24 mouse cellular contexts compared by ENCODE assay signal in genomic region chr4:125485416-125486239, GRCm38 (mm10). TPM values are rescaled to one million over a fixed set of nuclear protein-coding genes. Genes with fewer than 3 reads are reported as not detected.
DNase-seq lines count a peak whose midpoint lies in the region; ATAC-seq lines count a peak whose summit lies in the region.
"Had no signal": no experiment of that assay in that cellular context is flagged by ENCODE, and none has a peak within 500 bp of the region (broad histone marks: within the 10 kb centered on the region; RNA-seq: fewer than 3 reads in every experiment).

No protein-coding gene starts in this region.

- peaks cover 4% of the 10 kb centered on the region for H3K4me1 ChIP-seq in embryonic facial prominence, embryonic 11.5 days (ENCODE audit: control insufficient read depth, insufficient read depth, low read length)
- peaks cover 60% of the 10 kb centered on the region for H3K4me1 ChIP-seq in embryonic facial prominence, embryonic 10.5 days
- peaks cover 76% of the 10 kb centered on the region for H3K4me1 ChIP-seq in hindbrain, embryonic 10.5 days (replicated peaks)
- H3K4me1 ChIP-seq in hindbrain, embryonic 12.5 days, result peaks cover 69% of the 10 kb centered on the region
- peaks cover 54% of the 10 kb centered on the region for H3K4me1 ChIP-seq in neural tube, embryonic 12.5 days
- peaks cover 64% of the 10 kb centered on the region for H3K4me1 ChIP-seq in neural tube, embryonic 15.5 days
- H3K4me1 ChIP-seq in kidney, embryonic 16.5 days (ENCODE audit: insufficient read depth, low read length), result peaks cover 12% of the 10 kb centered on the region
- H3K4me1 ChIP-seq: liver, embryonic 13.5 days had no signal

- H3K27ac ChIP-seq in embryonic facial prominence, embryonic 11.5 days (replicated peaks; ENCODE audit: low read depth, low read length), result no peak overlapping the region
- no peak overlapping the region for H3K27ac ChIP-seq in embryonic facial prominence, embryonic 10.5 days (replicated peaks)
- H3K27ac ChIP-seq in hindbrain, embryonic 10.5 days, result peak overlapping the region; percentile 40; the same call in 1 of the 2 replicates
- no peak overlapping the region for H3K27ac ChIP-seq in hindbrain, embryonic 12.5 days
- H3K27ac ChIP-seq in neural tube, embryonic 12.5 days, result no peak overlapping the region
- H3K27ac ChIP-seq in neural tube, embryonic 15.5 days (replicated peaks), result no peak overlapping the region
- no peak overlapping the region for H3K27ac ChIP-seq in kidney, embryonic 16.5 days (ENCODE audit: low read length)
- H3K27ac ChIP-seq: intestine, embryonic 15.5 days; limb, embryonic 10.5 days; limb, embryonic 15.5 days; liver, embryonic 13.5 days; macrophage; stomach, embryonic 15.5 days had no signal

- H3K36me3 ChIP-seq in embryonic facial prominence, embryonic 11.5 days (replicated peaks; ENCODE audit: control insufficient read depth, insufficient read depth, low read depth, low read length), result no peaks in the 10 kb centered on the region
- H3K36me3 ChIP-seq in embryonic facial prominence, embryonic 10.5 days (replicated peaks), result no peaks in the 10 kb centered on the region
- H3K36me3 ChIP-seq in hindbrain, embryonic 10.5 days, result no peaks in the 10 kb centered on the region
- no peaks in the 10 kb centered on the region for H3K36me3 ChIP-seq in hindbrain, embryonic 12.5 days
- H3K36me3 ChIP-seq in neural tube, embryonic 12.5 days, result no peaks in the 10 kb centered on the region
- no peaks in the 10 kb centered on the region for H3K36me3 ChIP-seq in neural tube, embryonic 15.5 days
- H3K36me3 ChIP-seq in kidney, embryonic 16.5 days (ENCODE audit: insufficient read depth, low read length), result no peaks in the 10 kb centered on the region
- H3K36me3 ChIP-seq: G1E; hindbrain, embryonic 15.5 days; intestine, embryonic 15.5 days; limb, embryonic 10.5 days; limb, embryonic 15.5 days; liver, embryonic 13.5 days; stomach, embryonic 15.5 days had no signal

- peaks cover 69% of the 10 kb centered on the region for H3K27me3 ChIP-seq in embryonic facial prominence, embryonic 11.5 days (ENCODE audit: control insufficient read depth, insufficient read depth, low read length)
- peaks cover 100% of the 10 kb centered on the region for H3K27me3 ChIP-seq in embryonic facial prominence, embryonic 10.5 days (replicated peaks; ENCODE audit: low read depth, poor library complexity, severe bottlenecking)
- H3K27me3 ChIP-seq in hindbrain, embryonic 10.5 days (ENCODE audit: insufficient read depth, poor library complexity, severe bottlenecking), result peaks cover 100% of the 10 kb centered on the region
- peaks cover 93% of the 10 kb centered on the region for H3K27me3 ChIP-seq in hindbrain, embryonic 12.5 days
- H3K27me3 ChIP-seq in neural tube, embryonic 12.5 days (replicated peaks), result peaks cover 77% of the 10 kb centered on the region
- peaks cover 67% of the 10 kb centered on the region for H3K27me3 ChIP-seq in neural tube, embryonic 15.5 days (replicated peaks)
- peaks cover 93% of the 10 kb centered on the region for H3K27me3 ChIP-seq in kidney, embryonic 16.5 days (ENCODE audit: insufficient read depth, low read length)
- H3K27me3 ChIP-seq: CH12.LX had no signal

- no peak overlapping the region for H3K4me2 ChIP-seq in embryonic facial prominence, embryonic 11.5 days (ENCODE audit: low read depth, low read length)
- H3K4me2 ChIP-seq in hindbrain, embryonic 12.5 days (replicated peaks), result no peak overlapping the region
- H3K4me2 ChIP-seq in neural tube, embryonic 12.5 days (replicated peaks), result peak overlapping the region; percentile 81; the same call in 1 of the 2 replicates
- no peak overlapping the region for H3K4me2 ChIP-seq in neural tube, embryonic 15.5 days
- no peak overlapping the region for H3K4me2 ChIP-seq in kidney, embryonic 16.5 days (replicated peaks; ENCODE audit: low read depth, low read length)
- H3K4me2 ChIP-seq: hindbrain, embryonic 15.5 days; intestine, embryonic 15.5 days; limb, embryonic 15.5 days; liver, embryonic 13.5 days; stomach, embryonic 15.5 days had no signal

- no peak overlapping the region for H3K4me3 ChIP-seq in embryonic facial prominence, embryonic 11.5 days (ENCODE audit: low read depth, low read length)
- no peak overlapping the region for H3K4me3 ChIP-seq in embryonic facial prominence, embryonic 10.5 days
- H3K4me3 ChIP-seq in hindbrain, embryonic 10.5 days, result no peak overlapping the region
- no peak overlapping the region for H3K4me3 ChIP-seq in hindbrain, embryonic 12.5 days
- no peak overlapping the region for H3K4me3 ChIP-seq in neural tube, embryonic 12.5 days
- H3K4me3 ChIP-seq in neural tube, embryonic 15.5 days (replicated peaks), result no peak overlapping the region
- H3K4me3 ChIP-seq in kidney, embryonic 16.5 days (ENCODE audit: low read length), result no peak overlapping the region
- H3K4me3 ChIP-seq: hindbrain, embryonic 15.5 days; intestine, embryonic 15.5 days; limb, embryonic 10.5 days; limb, embryonic 15.5 days; liver, embryonic 13.5 days; stomach, embryonic 15.5 days had no signal

- no peaks in the 10 kb centered on the region for H3K9me3 ChIP-seq in embryonic facial prominence, embryonic 11.5 days (replicated peaks; ENCODE audit: control insufficient read depth, low read length)
- H3K9me3 ChIP-seq in embryonic facial prominence, embryonic 10.5 days, result no peaks in the 10 kb centered on the region
- H3K9me3 ChIP-seq in hindbrain, embryonic 10.5 days, result no peaks in the 10 kb centered on the region
- H3K9me3 ChIP-seq in hindbrain, embryonic 12.5 days (replicated peaks), result no peaks in the 10 kb centered on the region
- no peaks in the 10 kb centered on the region for H3K9me3 ChIP-seq in neural tube, embryonic 12.5 days
- H3K9me3 ChIP-seq in neural tube, embryonic 15.5 days (replicated peaks), result no peaks in the 10 kb centered on the region
- no peaks in the 10 kb centered on the region for H3K9me3 ChIP-seq in kidney, embryonic 16.5 days (ENCODE audit: low read length)
- H3K9me3 ChIP-seq: hindbrain, embryonic 15.5 days; intestine, embryonic 15.5 days; limb, embryonic 10.5 days; limb, embryonic 15.5 days; liver, embryonic 13.5 days; stomach, embryonic 15.5 days had no signal

- peak; percentile 19 for DNase-seq in embryonic facial prominence, embryonic 11.5 days (ENCODE audit: low spot score)
- no peak for DNase-seq in embryonic facial prominence, embryonic 10.5 days (ENCODE audit: low spot score)
- DNase-seq in hindbrain, embryonic 10.5 days (ENCODE audit: low spot score), result no peak
- DNase-seq in layer of hippocampus, postnatal 36 days, result no peak
- DNase-seq: cerebellum, adult 11-12 months; cerebellum, adult 9-11 months; kidney, adult 2 months; kidney, postnatal 10 days; liver, embryonic 13.5 days; lung, adult 18-20 months; lung, postnatal 10 days had no signal

- H3K9ac ChIP-seq in embryonic facial prominence, embryonic 11.5 days (replicated peaks; ENCODE audit: low read length), result no peak overlapping the region
- H3K9ac ChIP-seq in hindbrain, embryonic 12.5 days, result no peak overlapping the region
- no peak overlapping the region for H3K9ac ChIP-seq in neural tube, embryonic 12.5 days
- no peak overlapping the region for H3K9ac ChIP-seq in neural tube, embryonic 15.5 days (replicated peaks)
- H3K9ac ChIP-seq in kidney, embryonic 16.5 days (replicated peaks; ENCODE audit: low read length), result no peak overlapping the region
- H3K9ac ChIP-seq: hindbrain, embryonic 15.5 days; intestine, embryonic 15.5 days; limb, embryonic 15.5 days; liver, embryonic 13.5 days; stomach, embryonic 15.5 days had no signal

- ATAC-seq in embryonic facial prominence, embryonic 11.5 days (replicated peaks; ENCODE audit: insufficient number of reproducible peaks, low FRiP score, low TSS enrichment, low read depth), result no peak; the same call in 1 of the 2 replicates
- ATAC-seq in hindbrain, embryonic 12.5 days (ENCODE audit: low FRiP score), result no peak
- ATAC-seq in neural tube, embryonic 12.5 days (ENCODE audit: low FRiP score, low read depth), result no peak
- no peak for ATAC-seq in neural tube, embryonic 15.5 days (ENCODE audit: low FRiP score)
- no peak for ATAC-seq in kidney, embryonic 16.5 days (ENCODE audit: low FRiP score, low TSS enrichment)
- ATAC-seq: intestine, embryonic 15.5 days had no signal

- WGBS in embryonic facial prominence, embryonic 11.5 days, result 31% methylated on average over 15 of the region's 15 CpGs
- 31% methylated on average over 15 of the region's 15 CpGs for WGBS in embryonic facial prominence, embryonic 10.5 days
- WGBS in hindbrain, embryonic 10.5 days, result 27% methylated on average over 15 of the region's 15 CpGs
- WGBS in hindbrain, embryonic 12.5 days, result 24% methylated on average over 15 of the region's 15 CpGs
- 28% methylated on average over 15 of the region's 15 CpGs for WGBS in neural tube, embryonic 12.5 days
- WGBS in neural tube, embryonic 15.5 days, result 21% methylated on average over 15 of the region's 15 CpGs
- WGBS in kidney, embryonic 16.5 days, result 48% methylated on average over 15 of the region's 15 CpGs

RNA-seq across cellular contexts. Expression of gene Grik3, which starts 4.9 kb away (rescaled TPM):
- 0.15 and 0.45 TPM in 2 replicates for polyA plus RNA-seq in embryonic facial prominence, embryonic 11.5 days (2014; fragmentation: Nextera tagmentation; extraction: Ambion mirVana)
- 0.16 and 0.36 TPM in 2 replicates for polyA plus RNA-seq in embryonic facial prominence, embryonic 10.5 days (2016; fragmentation: Nextera tagmentation; extraction: Ambion mirVana)
- polyA plus RNA-seq in hindbrain, embryonic 10.5 days (2016; fragmentation: Nextera tagmentation; extraction: Ambion mirVana), result 0.80 and 1.1 TPM in 2 replicates
- 3.7 and 3.8 TPM in 2 replicates for polyA plus RNA-seq in hindbrain, embryonic 12.5 days (2016; fragmentation: Nextera tagmentation; extraction: Ambion mirVana)
- polyA plus RNA-seq in neural tube, embryonic 12.5 days (2016; fragmentation: Nextera tagmentation; extraction: Ambion mirVana), result 3.3 and 3.5 TPM in 2 replicates
- 4.0 and 4.4 TPM in 2 replicates for polyA plus RNA-seq in neural tube, embryonic 15.5 days (2015; fragmentation: Nextera tagmentation; extraction: Ambion mirVana)
- 10 to 100 TPM; 21.7 to 25.5 TPM for total RNA-seq in layer of hippocampus, postnatal 36 days (2021)
- polyA plus RNA-seq in kidney, embryonic 16.5 days (2015; fragmentation: Nextera tagmentation; extraction: Ambion mirVana), result 0.11 and 0.12 TPM in 2 replicates
- total RNA-seq: CH12.LX; megakaryocyte-erythroid progenitor cell, adult 5-6 weeks had no signal
- polyA plus RNA-seq: G1E; limb, embryonic 10.5 days; macrophage had no signal
